Mouse (Mus musculus) neural tube, embryonic 14.5 days (tissue): ENCODE results near the gene Syp. TPM values are rescaled to one million over a fixed set of nuclear protein-coding genes. Genes with fewer than 3 reads are reported as not detected.
A peak's percentile ranks its signal among the peaks of the same experiment; 100 is the strongest.

Source experiments
- ATAC-seq: fragments of 200-750 bp; cut with Nextera tagmentation; 2 replicates; pipeline ENCODE4 v1.8.0; 2017; ENCODE audit warnings: low read depth, mild to moderate bottlenecking, moderate TSS enrichment, moderate library complexity
- H3K27ac ChIP-seq: fragments of 300-500 bp; sonication (generic); 2 replicates; pipeline ENCODE4 v1.5.1; 2014; ENCODE audit warnings: low read depth, mild to moderate bottlenecking, control low read depth, low read length, moderate library complexity, mixed read lengths
- H3K27me3 ChIP-seq: fragments of 300-500 bp; sonication (generic); 2 replicates; pipeline ENCODE4 v1.6.1; 2014; ENCODE audit warnings: low read length; ENCODE audit not compliant: control insufficient read depth, insufficient read depth
- H3K36me3 ChIP-seq: fragments of 300-500 bp; sonication (generic); 2 replicates; pipeline ENCODE4 v1.6.1; 2014; ENCODE audit warnings: low read length, mixed read lengths; ENCODE audit not compliant: control insufficient read depth, insufficient read depth
- H3K4me1 ChIP-seq: fragments of 300-500 bp; sonication (generic); 2 replicates; pipeline ENCODE4 v1.6.1; 2014; ENCODE audit warnings: low read length; ENCODE audit not compliant: control insufficient read depth, insufficient read depth
- H3K4me2 ChIP-seq: fragments of 300-500 bp; sonication (generic); 2 replicates; pipeline ENCODE4 v1.6.1; 2014; ENCODE audit warnings: mild to moderate bottlenecking, low read depth, low read length, control low read depth
- H3K4me3 ChIP-seq: fragments of 300-500 bp; sonication (generic); 2 replicates; pipeline ENCODE4 v1.5.1; 2014; ENCODE audit warnings: low read depth, low read length, control low read depth, mixed read lengths
- H3K9ac ChIP-seq: fragments of 300-500 bp; sonication (generic); replicated peaks from 2 replicates; pipeline ENCODE4 v1.6.1; 2014; ENCODE audit warnings: low read depth, mild to moderate bottlenecking, control low read depth, low read length, mixed read lengths
- H3K9me3 ChIP-seq: fragments of 300-500 bp; sonication (generic); 2 replicates; pipeline ENCODE4 v1.6.1; 2016; ENCODE audit warnings: low read length; ENCODE audit not compliant: control insufficient read depth
- WGBS: fragments of 180-500 bp; shearing (Covaris S2); extraction: QIAGEN DNeasy Blood & Tissue Kit; methylation state at CpG from one replicate; pipeline ENCODE4 v1.1.7; 2014; 5-methylcytosine and 5-hydroxymethylcytosine counted together
- polyA plus RNA-seq: library from polyadenylated mRNA; unstranded; fragments of >200 nt; fragmentation: Nextera tagmentation; extraction: Ambion mirVana; gene quantifications from 2 replicates; pipeline ENCODE4 v1.2.1, GENCODE M21; 2014

The Syp gene
- polyA plus RNA-seq, 1 experiment from 2014 or later = 149 TPM

DNA sequence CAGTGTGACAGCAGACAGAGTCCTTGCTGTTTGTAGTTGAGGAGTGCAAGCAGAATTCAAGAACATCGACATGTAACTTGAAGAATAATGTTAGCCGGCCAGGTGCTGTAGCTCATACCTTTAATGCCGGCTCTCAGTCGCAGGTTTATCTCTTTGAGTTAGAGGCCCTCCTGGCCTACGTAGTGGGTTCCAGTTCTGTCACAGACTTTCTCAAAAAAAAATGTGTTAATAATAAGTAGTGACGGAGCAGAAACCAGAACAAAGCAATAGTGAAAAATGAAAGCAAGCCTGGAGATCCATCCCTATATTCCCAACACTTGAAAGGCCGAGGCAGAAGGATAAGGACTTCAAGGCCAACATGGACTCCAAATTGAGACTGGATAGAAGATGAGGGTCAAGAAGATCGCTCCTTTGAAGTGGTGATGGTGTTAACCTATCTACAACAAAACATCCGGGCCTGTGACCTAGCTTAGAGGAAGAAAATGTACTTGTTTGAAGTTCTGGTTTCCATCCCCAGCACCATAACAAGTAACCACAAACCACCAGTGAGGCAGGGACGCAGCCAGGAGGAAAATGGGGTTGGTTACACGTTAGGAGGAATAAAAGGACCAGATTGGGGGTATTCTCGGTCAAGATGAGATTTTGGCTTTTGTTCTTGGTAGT is 20.3 kb upstream of the Syp start:
- Histone ChIP-seq H3K9me3 (no peaks in the 10 kb centered on the region), H3K4me2 (no peak overlapping the region), H3K4me1 (no peaks in the 10 kb centered on the region), H3K27me3 (no peaks in the 10 kb centered on the region), H3K4me3 (no peak overlapping the region), H3K9ac (no peak overlapping the region), H3K36me3 (no peaks in the 10 kb centered on the region), H3K27ac (no peak overlapping the region)
- 80% methylated on average over 12 of the region's 12 CpGs for WGBS
- ATAC-seq = no peak

DNA sequence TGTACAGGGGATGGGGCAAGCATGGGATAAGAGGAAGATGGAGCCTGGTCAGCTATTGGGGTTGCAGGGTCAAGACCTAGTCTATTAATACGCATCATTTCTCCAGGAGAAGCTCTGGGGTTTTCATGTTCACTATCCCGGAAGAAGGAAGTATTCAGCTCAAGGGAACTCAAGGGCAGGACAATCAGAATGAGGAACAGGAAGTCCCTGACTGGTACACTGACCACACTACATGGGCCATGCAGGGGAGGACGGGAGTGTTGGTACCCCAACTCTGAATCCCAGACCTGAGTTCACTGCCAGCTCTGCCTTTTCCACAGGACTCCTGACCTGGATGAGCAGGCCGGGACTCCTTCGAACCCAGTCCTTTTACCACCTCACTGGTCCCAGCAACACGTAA is 5.7 kb upstream of the Syp start:
- Histone ChIP-seq H3K36me3 (no peaks in the 10 kb centered on the region), H3K27ac (no peak overlapping the region)

DNA sequence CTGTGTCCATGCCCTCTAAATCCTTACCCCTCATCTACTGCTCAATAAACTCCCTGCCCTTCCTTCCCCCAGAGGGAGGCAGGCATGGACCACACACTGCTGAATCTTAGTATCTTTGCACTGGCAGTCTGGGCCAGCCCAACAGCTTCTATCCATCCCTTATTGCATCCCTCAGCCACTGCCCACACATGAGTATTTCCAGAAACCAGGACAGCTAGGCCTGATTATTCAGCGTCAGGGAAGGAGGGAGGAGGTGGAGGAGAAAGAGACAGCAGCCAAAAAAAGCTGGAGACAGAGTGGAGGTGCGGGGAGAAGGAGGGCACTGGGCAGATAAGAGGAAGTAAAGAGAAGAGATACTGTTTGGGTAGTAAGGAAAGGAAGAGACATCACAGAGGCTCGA is 3.2 kb upstream of the Syp start:
- Histone ChIP-seq H3K36me3 (no peaks in the 10 kb centered on the region), H3K27me3 (no peaks in the 10 kb centered on the region), H3K4me1 (no peaks in the 10 kb centered on the region), H3K9ac (no peak overlapping the region), H3K4me2 (no peak overlapping the region), H3K27ac (no peak overlapping the region), H3K9me3 (no peaks in the 10 kb centered on the region), H3K4me3 (no peak overlapping the region)
- 82% methylated on average over 3 of the region's 3 CpGs for WGBS
- no peak for ATAC-seq

More for the DNA sequence above, 5.7 kb upstream of the Syp start:
- ATAC-seq = no peak
- no peak overlapping the region for H3K9ac ChIP-seq
- H3K4me3 ChIP-seq = no peak overlapping the region
- H3K27me3 ChIP-seq = no peaks in the 10 kb centered on the region
- H3K4me1 ChIP-seq = no peaks in the 10 kb centered on the region
- WGBS = 87% methylated on average over 6 of the region's 6 CpGs
- no peaks in the 10 kb centered on the region for H3K9me3 ChIP-seq
- H3K4me2 ChIP-seq = no peak overlapping the region

DNA sequence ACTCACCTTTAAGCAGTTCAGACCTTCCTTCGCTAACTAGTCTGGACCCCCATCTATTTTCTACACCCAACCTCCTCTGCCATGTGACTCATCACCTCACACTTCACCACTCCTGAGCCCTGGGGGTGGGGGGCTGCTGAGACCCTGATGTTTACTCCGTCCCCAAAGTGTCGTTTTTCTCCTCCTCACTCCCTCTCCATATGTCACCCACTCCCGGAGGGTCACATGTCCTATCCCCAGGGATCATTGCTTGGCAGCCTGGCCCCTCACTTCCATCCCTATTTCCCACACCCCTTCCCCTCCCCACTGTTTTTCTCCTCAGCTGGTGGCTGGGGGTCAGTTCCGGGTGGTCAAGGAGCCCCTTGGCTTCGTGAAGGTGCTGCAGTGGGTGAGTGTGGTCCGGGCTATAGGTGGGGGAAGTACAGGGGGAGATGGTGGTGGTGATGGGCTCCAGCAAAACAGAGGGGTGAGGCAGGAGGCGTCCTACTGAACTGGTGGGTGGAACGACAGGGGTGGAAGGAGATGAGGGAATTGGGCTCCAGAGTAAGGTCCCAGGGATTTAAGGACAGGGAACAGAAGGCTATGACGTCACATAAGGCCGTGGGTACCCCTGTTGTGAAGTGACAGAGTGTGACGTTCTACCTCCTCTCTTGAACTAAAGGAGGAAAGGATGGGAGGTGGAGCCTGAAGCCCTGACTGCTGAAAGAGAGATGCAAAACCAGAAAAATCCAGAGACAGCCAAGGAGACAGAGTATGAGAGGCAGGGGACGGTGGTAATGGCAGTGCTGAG is 1.5 kb downstream of the Syp start:
- ATAC-seq = peak; percentile 55

DNA sequence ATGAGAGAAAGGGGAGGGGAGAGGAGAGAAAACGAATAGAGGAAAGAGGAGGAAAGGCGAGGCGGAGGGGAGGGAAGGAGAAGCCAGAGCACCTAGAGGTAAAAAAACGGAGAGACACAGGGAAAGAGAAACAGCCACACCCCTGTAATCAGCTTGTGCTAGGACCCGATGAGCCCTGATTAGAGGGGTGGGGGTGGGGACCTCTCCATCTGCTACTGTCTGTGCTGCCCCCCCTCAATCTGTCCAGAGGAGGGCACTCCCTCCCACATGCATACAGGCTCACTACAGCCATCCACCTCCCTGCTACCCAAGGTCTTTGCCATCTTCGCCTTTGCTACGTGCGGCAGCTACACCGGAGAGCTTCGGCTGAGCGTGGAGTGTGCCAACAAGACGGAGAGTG is 2.5 kb downstream of the Syp start:
- no peak overlapping the region for H3K27ac ChIP-seq
- 0 out of 2 replicates have a peak overlapping the region, but pooled peaks have one; percentile 12 for H3K4me3 ChIP-seq
- H3K9ac ChIP-seq = no peak overlapping the region
- no peaks in the 10 kb centered on the region for H3K27me3 ChIP-seq
- no peaks in the 10 kb centered on the region for H3K4me1 ChIP-seq
- no peaks in the 10 kb centered on the region for H3K9me3 ChIP-seq
- peak overlapping the region; percentile 35 for H3K4me2 ChIP-seq
- ATAC-seq = no peak
- H3K36me3 ChIP-seq = no peaks in the 10 kb centered on the region; the same call in 1 of the 2 replicates
- WGBS = 46% methylated on average over 12 of the region's 12 CpGs

More for the DNA sequence above, 1.5 kb downstream of the Syp start:
- 22% methylated on average over 13 of the region's 13 CpGs for WGBS
- Histone ChIP-seq H3K9me3 (no peaks in the 10 kb centered on the region), H3K4me2 (peak overlapping the region; percentile 57), H3K4me3 (peak overlapping the region; percentile 44), H3K27ac (peak overlapping the region; percentile 72), H3K36me3 (no peaks in the 10 kb centered on the region; the same call in 1 of the 2 replicates), H3K4me1 (no peaks in the 10 kb centered on the region), H3K27me3 (no peaks in the 10 kb centered on the region), H3K9ac (peak overlapping the region; percentile 65; the same call in 1 of the 2 replicates)

DNA sequence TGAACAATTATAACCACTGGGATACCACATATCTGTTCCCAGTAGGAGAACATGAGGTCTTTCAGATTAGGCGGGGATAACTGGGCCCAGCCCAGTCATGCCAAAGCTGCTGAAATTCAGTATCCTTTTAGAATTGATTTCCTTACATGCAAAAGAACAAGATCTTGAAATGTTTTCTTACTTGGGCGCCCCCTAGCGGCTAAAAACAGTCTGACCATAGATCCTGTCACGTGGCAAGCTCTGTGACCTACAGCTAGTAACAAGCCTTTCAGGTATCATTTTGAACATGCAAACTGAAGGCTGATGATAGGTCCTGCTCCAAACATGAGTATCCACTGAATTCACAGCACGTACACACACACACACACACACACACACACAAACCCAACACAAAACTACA is 7.1 kb downstream of the Syp start:
- no peak overlapping the region for H3K4me2 ChIP-seq
- H3K27me3 ChIP-seq = no peaks in the 10 kb centered on the region
- ATAC-seq = no peak
- 12% methylated on average over 5 of the region's 5 CpGs for WGBS
- H3K4me3 ChIP-seq = no peak overlapping the region
- no peak overlapping the region for H3K27ac ChIP-seq
- no peaks in the 10 kb centered on the region for H3K4me1 ChIP-seq
- no peaks in the 10 kb centered on the region; the same call in 1 of the 2 replicates for H3K36me3 ChIP-seq
- H3K9ac ChIP-seq = no peak overlapping the region
- H3K9me3 ChIP-seq = no peaks in the 10 kb centered on the region

DNA sequence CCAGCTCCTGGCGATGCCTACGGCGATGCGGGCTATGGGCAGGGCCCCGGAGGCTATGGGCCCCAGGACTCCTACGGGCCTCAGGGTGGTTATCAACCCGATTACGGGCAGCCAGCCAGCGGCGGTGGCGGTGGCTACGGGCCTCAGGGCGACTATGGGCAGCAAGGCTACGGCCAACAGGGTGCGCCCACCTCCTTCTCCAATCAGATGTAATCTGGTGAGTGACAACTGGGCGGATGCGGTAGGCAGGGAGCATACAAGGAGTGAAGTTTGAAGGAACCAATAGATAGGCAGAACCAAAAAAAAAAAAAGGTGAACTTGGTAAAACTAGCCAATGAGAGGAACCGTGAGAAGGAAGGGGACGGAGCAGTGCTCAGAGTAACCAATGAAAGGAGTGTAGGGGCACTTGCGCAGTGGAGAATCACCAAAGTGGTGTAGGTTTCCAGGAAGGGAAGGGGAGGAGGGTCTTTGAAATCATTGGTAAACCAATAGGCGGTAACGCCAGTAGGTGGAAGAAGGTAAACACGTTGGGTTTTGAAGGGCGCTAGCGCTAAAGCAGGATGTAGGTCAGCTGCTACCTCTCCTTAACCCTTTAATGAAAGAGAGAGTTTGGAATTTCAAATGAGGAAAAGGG is 10.5 kb downstream of the Syp start:
- Histone ChIP-seq H3K27me3 (no peaks in the 10 kb centered on the region), H3K9ac (peak overlapping the region; percentile 42; the same call in 1 of the 2 replicates), H3K27ac (peak overlapping the region; percentile 57; the same call in 1 of the 2 replicates), H3K4me3 (peak overlapping the region; percentile 19; the same call in 1 of the 2 replicates), H3K4me1 (no peaks in the 10 kb centered on the region), H3K4me2 (peak overlapping the region; percentile 44), H3K36me3 (no peaks in the 10 kb centered on the region; the same call in 1 of the 2 replicates), H3K9me3 (no peaks in the 10 kb centered on the region)
- ATAC-seq = peak; percentile 96
- 16% methylated on average over 25 of the region's 25 CpGs for WGBS

DNA sequence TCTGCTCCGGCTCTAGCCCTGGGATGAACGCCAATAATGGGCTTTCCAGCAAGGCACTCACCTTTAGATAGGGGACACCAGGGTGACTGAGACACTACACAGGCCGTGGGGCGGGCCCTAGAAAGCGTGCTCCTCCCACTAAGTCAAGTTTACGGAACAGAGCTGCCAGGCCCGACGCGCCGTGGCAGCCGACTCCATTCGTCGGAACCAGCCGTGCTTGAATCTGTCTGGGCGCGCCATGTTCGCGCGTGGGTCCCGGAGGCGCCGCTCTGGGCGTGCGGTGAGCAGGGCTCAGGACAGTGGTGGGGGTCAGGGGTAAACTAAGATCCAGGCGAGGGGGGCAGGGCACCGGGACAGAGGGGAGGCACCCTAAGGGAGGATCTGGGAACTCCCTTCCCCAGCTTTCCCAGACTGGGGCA is 19.0 kb downstream of the Syp start, which contains the start of gene Prickle3:
Prickle3 (plus strand) TSS at position 40 of the 419 bp plus-strand sequence.
- H3K4me1 ChIP-seq = no peaks in the 10 kb centered on the region
- H3K9me3 ChIP-seq = no peaks in the 10 kb centered on the region
- H3K36me3 ChIP-seq = no peaks in the 10 kb centered on the region
- no peak within 1 kb of the TSS for H3K27ac ChIP-seq
- H3K9ac ChIP-seq = 0 out of 2 replicates have a peak within 1 kb of the TSS, but pooled peaks have one; percentile 11
- no peaks in the 10 kb centered on the region for H3K27me3 ChIP-seq
- peak within 1 kb of the TSS; percentile 34 for H3K4me2 ChIP-seq
- 12% methylated on average over 26 of the region's 26 CpGs for WGBS
- peak; percentile 64 for ATAC-seq
- no peak within 1 kb of the TSS for H3K4me3 ChIP-seq
